Mouse (Mus musculus): ENCODE results near the gene Rgp1. TPM values are rescaled to one million over a fixed set of nuclear protein-coding genes. Genes with fewer than 3 reads are reported as not detected.

Gene Rgp1
- polyA plus RNA-seq, 1 experiment from 2014 or later, result 28.2 TPM

- H3K27me3 ChIP-seq, result no peaks in the 10 kb centered on the region
- H3K27ac ChIP-seq (replicated peaks), result no peak overlapping the region
- H3K4me3 ChIP-seq, result no peak overlapping the region
- no peaks in the 10 kb centered on the region for H3K9me3 ChIP-seq
- ATAC-seq (replicated peaks), result no peak
- no peak overlapping the region for H3K9ac ChIP-seq (replicated peaks)
- H3K36me3 ChIP-seq, result no peaks in the 10 kb centered on the region
- H3K4me2 ChIP-seq (replicated peaks), result no peak overlapping the region
- WGBS, result 82% methylated on average over 9 of the region's 9 CpGs
- no peaks in the 10 kb centered on the region for H3K4me1 ChIP-seq
Measured at GRCm38 (mm10) chr4:43604751-43605685, 26.5 kb downstream of the Rgp1 start.

GRCm38 (mm10) chr4:43612534-43612933 is 34.0 kb downstream of the Rgp1 start:
- Histone ChIP-seq H3K36me3 (no peaks in the 10 kb centered on the region), H3K27me3 (no peaks in the 10 kb centered on the region), H3K9ac (replicated peaks) (no peak overlapping the region), H3K4me3 (no peak overlapping the region), H3K9me3 (no peaks in the 10 kb centered on the region), H3K4me2 (replicated peaks) (no peak overlapping the region), H3K4me1 (no peaks in the 10 kb centered on the region), H3K27ac (replicated peaks) (no peak overlapping the region)
- WGBS, result 57% methylated on average over 10 of the region's 10 CpGs
- ATAC-seq (replicated peaks), result no peak

DNA sequence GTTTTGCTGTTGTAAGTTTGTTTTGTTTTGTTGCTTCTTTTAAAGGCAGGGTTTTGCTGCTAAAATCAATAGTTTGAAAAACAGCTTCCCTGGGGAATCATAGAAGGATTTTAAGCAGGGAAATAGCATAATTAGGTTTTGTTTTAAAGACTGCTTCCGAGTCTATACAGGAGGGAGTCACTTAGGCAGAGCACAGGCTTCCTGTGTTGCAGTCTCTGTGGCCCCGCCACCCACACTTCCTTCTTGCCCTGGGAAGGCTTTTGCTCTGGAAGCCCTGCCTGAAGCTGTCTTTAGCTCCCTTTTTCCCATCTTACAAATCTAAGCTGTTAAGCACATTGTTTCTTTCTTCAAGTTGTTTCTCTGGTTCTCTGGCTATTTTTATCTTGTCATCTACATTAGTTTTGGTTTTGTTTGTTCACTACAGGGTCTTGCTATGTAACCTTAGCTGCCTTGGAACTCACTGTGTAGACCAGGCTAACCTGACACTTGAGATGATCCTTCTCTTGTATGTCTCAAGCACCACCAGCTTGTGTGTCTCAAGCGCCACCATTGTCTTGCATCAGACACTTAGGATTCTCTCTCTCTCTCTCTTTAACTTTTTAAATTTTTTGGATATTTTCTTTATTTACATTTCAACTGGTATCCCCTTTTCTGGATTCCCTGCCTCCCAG is 34.7 kb downstream of the Rgp1 start:
- Histone ChIP-seq H3K4me3 (no peak overlapping the region), H3K4me2 (replicated peaks) (no peak overlapping the region), H3K36me3 (no peaks in the 10 kb centered on the region), H3K27me3 (no peaks in the 10 kb centered on the region), H3K9ac (replicated peaks) (no peak overlapping the region), H3K27ac (replicated peaks) (no peak overlapping the region), H3K9me3 (no peaks in the 10 kb centered on the region), H3K4me1 (no peaks in the 10 kb centered on the region)
- WGBS, result 62% methylated on average over 3 of the region's 3 CpGs
- ATAC-seq (replicated peaks), result no peak

- no peak overlapping the region for H3K4me2 ChIP-seq (replicated peaks)
- no peak for ATAC-seq (replicated peaks)
- H3K36me3 ChIP-seq, result no peaks in the 10 kb centered on the region
- no peaks in the 10 kb centered on the region for H3K4me1 ChIP-seq
- H3K27me3 ChIP-seq, result no peaks in the 10 kb centered on the region
- H3K4me3 ChIP-seq, result no peak overlapping the region
- H3K9ac ChIP-seq (replicated peaks), result no peak overlapping the region
- WGBS, result 91% methylated on average over 4 of the region's 4 CpGs
- no peak overlapping the region for H3K27ac ChIP-seq (replicated peaks)
- H3K9me3 ChIP-seq, result peaks cover 3% of the 10 kb centered on the region; the same call in 1 of the 2 replicates
Measured at GRCm38 (mm10) chr4:43620146-43620778, 41.7 kb downstream of the Rgp1 start.

GRCm38 (mm10) chr4:43629106-43629817 is 50.7 kb downstream of the Rgp1 start:
- Histone ChIP-seq H3K9me3 (peaks cover 10% of the 10 kb centered on the region; the same call in 1 of the 2 replicates), H3K4me2 (replicated peaks) (no peak overlapping the region), H3K4me1 (peaks cover 29% of the 10 kb centered on the region), H3K27me3 (no peaks in the 10 kb centered on the region), H3K4me3 (no peak overlapping the region), H3K9ac (replicated peaks) (no peak overlapping the region), H3K36me3 (no peaks in the 10 kb centered on the region), H3K27ac (replicated peaks) (no peak overlapping the region)
- WGBS, result 33% methylated on average over 20 of the region's 20 CpGs
- ATAC-seq (replicated peaks), result no peak

DNA sequence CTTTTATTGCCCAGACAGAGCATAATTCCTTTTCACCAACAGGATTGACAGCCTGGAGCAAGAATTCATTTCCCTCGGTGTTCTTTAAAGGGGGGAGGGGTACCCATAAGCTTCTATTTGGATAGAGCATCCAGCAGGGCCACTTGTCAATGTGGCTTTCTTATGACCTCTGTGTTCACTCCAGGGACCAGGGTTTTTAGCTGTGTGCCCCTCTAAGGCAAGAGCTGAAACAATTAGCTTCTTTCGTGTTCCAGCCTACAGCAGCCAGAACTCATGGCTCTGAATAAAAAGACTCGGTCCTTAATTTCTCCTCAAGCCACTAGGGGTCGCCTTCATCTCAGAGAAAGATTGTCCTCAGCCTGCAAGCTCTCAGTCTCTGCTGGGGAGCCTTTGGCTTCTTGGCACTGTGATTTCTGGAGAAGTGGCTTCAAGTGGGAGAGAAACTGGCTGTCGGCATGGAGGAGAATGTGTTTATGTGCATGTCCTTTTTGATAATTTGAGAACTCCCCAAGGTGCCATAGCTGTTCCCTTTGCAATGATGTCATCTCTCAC is 51.6 kb downstream of the Rgp1 start:
- peak overlapping the region; percentile 82 for H3K27ac ChIP-seq (replicated peaks)
- no peak overlapping the region for H3K4me3 ChIP-seq
- peaks cover 8% of the 10 kb centered on the region; the same call in 1 of the 2 replicates for H3K9me3 ChIP-seq
- peak overlapping the region; percentile 86 for H3K4me2 ChIP-seq (replicated peaks)
- WGBS, result 2% methylated on average over 5 of the region's 5 CpGs
- no peaks in the 10 kb centered on the region for H3K36me3 ChIP-seq
- 0 out of 2 replicates have a peak overlapping the region, but pooled peaks have one; percentile 22 for H3K9ac ChIP-seq (replicated peaks)
- H3K27me3 ChIP-seq, result no peaks in the 10 kb centered on the region
- peaks cover 29% of the 10 kb centered on the region for H3K4me1 ChIP-seq
- ATAC-seq (replicated peaks), result peak; percentile 75

DNA sequence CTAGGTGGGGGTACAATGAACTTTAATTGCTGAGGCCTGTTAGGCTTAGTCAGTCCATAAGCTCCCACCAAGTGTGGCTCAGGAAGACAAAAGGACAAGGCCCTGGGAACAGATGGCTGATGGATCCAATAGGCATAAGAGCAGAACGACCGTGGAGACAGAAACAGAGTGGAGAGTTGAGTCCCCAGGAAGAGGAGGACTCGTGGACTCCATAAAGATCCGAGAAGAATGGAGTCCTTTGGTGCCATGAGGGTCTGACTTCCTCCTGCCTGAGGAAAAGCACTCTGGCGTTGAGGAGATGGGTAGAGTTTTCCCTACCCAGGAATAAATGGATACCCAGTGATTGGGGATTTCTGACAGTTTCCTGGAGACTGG is 52.1 kb downstream of the Rgp1 start:
- H3K27ac ChIP-seq (replicated peaks), result peak overlapping the region; percentile 82
- ATAC-seq (replicated peaks), result peak; percentile 46
- H3K4me3 ChIP-seq, result peak overlapping the region; percentile 71
- H3K9ac ChIP-seq (replicated peaks), result peak overlapping the region; percentile 96
- peak overlapping the region; percentile 86 for H3K4me2 ChIP-seq (replicated peaks)
- peaks cover 29% of the 10 kb centered on the region for H3K4me1 ChIP-seq
- no peaks in the 10 kb centered on the region for H3K27me3 ChIP-seq
- H3K36me3 ChIP-seq, result no peaks in the 10 kb centered on the region
- H3K9me3 ChIP-seq, result 0 out of 2 replicates have a peak, but pooled peaks cover 3% of the 10 kb centered on the region
- WGBS, result 14% methylated on average over 5 of the region's 5 CpGs

- peaks cover 29% of the 10 kb centered on the region for H3K4me1 ChIP-seq
- peak within 1 kb of the TSS; percentile 86 for H3K4me2 ChIP-seq (replicated peaks)
- peak within 1 kb of the TSS; percentile 71 for H3K4me3 ChIP-seq
- H3K27me3 ChIP-seq, result no peaks in the 10 kb centered on the region
- H3K36me3 ChIP-seq, result no peaks in the 10 kb centered on the region
- no peaks in the 10 kb centered on the region for H3K9me3 ChIP-seq
- peak within 1 kb of the TSS; percentile 82 for H3K27ac ChIP-seq (replicated peaks)
- H3K9ac ChIP-seq (replicated peaks), result peak within 1 kb of the TSS; percentile 96
- WGBS, result 2% methylated on average over 28 of the region's 70 CpGs
- peak; percentile 66 for ATAC-seq (replicated peaks)
Measured at GRCm38 (mm10) chr4:43631046-43631955, 52.8 kb downstream of the Rgp1 start, which contains the start of gene Npr2. Npr2 (plus strand) TSS chr4:43631935.

DNA sequence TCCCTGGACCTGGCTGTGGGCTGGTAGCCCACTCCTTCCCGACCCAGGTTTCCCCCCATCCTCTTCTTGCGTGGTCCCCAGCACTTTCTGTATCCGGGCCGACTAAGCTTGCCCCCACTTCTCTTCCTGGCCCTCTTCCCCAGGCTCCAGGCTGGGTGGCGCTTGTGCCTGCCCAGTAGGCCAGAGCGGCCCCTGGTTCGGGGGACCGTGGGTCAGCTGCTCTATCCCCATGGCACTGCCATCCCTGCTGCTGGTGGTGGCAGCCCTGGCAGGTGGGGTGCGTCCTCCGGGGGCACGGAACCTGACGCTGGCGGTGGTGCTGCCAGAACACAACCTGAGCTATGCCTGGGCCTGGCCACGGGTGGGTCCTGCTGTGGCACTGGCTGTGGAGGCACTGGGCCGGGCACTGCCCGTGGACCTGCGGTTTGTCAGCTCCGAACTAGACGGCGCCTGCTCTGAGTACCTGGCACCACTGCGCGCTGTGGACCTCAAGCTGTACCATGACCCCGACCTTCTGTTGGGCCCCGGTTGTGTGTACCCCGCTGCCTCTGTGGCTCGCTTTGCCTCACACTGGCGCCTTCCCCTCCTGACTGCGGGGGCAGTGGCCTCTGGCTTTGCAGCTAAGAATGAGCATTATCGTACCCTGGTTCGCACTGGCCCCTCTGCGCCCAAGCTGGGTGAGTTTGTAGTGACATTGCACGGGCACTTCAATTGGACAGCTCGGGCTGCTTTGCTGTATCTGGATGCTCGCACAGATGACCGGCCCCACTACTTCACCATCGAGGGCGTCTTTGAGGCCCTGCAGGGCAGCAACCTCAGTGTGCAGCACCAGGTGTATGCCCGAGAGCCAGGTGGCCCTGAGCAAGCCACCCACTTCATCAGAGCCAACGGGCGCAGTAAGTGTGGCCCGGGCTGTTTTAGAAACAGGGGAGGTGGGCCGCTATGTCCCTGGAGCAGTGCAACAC is 53.7 kb downstream of the Rgp1 start:
- H3K27me3 ChIP-seq, result no peaks in the 10 kb centered on the region
- peak overlapping the region; percentile 96 for H3K9ac ChIP-seq (replicated peaks)
- peak overlapping the region; percentile 71 for H3K4me3 ChIP-seq
- H3K36me3 ChIP-seq, result no peaks in the 10 kb centered on the region
- ATAC-seq (replicated peaks), result peak; percentile 6; the same call in 1 of the 2 replicates
- WGBS, result 48% methylated on average over 42 of the region's 42 CpGs
- no peaks in the 10 kb centered on the region for H3K9me3 ChIP-seq
- H3K27ac ChIP-seq (replicated peaks), result peak overlapping the region; percentile 82
- peak overlapping the region; percentile 86 for H3K4me2 ChIP-seq (replicated peaks)
- H3K4me1 ChIP-seq, result peaks cover 29% of the 10 kb centered on the region

DNA sequence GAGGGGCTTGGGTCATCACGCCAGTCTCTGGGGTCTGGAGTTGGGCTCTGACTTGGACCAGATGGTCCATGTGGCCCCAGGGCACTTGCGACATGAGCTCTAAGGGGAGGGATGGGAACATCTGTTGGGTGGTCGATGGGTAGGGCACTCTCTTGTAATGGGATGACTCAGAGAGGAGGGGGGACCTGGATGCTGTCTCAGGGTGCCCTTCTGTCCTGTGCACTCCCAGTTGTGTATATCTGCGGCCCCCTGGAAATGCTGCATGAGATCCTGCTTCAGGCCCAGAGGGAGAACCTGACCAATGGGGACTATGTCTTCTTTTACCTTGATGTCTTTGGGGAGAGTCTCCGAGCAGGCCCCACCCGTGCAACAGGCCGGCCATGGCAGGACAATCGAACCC is 54.8 kb downstream of the Rgp1 start:
- Histone ChIP-seq H3K9ac (replicated peaks) (no peak overlapping the region), H3K9me3 (no peaks in the 10 kb centered on the region), H3K27me3 (no peaks in the 10 kb centered on the region), H3K4me1 (peaks cover 29% of the 10 kb centered on the region), H3K36me3 (no peaks in the 10 kb centered on the region), H3K4me2 (replicated peaks) (peak overlapping the region; percentile 86; the same call in 1 of the 2 replicates), H3K4me3 (no peak overlapping the region), H3K27ac (replicated peaks) (no peak overlapping the region)
- WGBS, result 84% methylated on average over 8 of the region's 8 CpGs
- no peak for ATAC-seq (replicated peaks)

Measured in forebrain, embryonic 15.5 days (tissue).